Mouse (Mus musculus): ENCODE results near the gene Usp53.

- no peak for TF ChIP-seq CTCF (IDR thresholded peaks at IDR 0.05; ENCODE audit: borderline replicate concordance, control insufficient read depth, extremely low read depth, insufficient read depth, low read length, poor library complexity)
- TF ChIP-seq POLR2A (IDR thresholded peaks at IDR 0.05; ENCODE audit: control insufficient read depth, extremely low read depth, insufficient read depth, low read length, poor library complexity): no peak
These were observed 8.9 kb downstream of the Usp53 start for GRCm38 (mm10) chr3:122975363-122975762.

All from thymus, adult 2 months (tissue).